Mouse (Mus musculus) layer of hippocampus, postnatal 14 days (tissue): ENCODE data around the gene Tnnc2. TPM values are rescaled to one million over a fixed set of nuclear protein-coding genes. Genes with fewer than 3 reads are reported as not detected.

Source experiments
- DNase-seq, 2 experiments: peaks; one replicate each; pipeline ENCODE4 v3.0.0; 2021 to 2022; ENCODE audit warnings: low spot score in 2 of 2, mixed read lengths in 1 of 2
- total RNA-seq, 2 experiments: library from RNA; stranded (reverse); gene quantifications; 2 replicates each; pipeline ENCODE4 v1.2.3; 2021

Tnnc2 gene
- total RNA-seq, 2 experiments from 2014 or later = not detected

- DNase-seq = no peak
These were observed 34.8 kb downstream of the Tnnc2 start for GRCm38 (mm10) chr2:164744987-164745386.

- no peak for DNase-seq
These were observed 39.9 kb downstream of the Tnnc2 start for GRCm38 (mm10) chr2:164739876-164740275.

DNA sequence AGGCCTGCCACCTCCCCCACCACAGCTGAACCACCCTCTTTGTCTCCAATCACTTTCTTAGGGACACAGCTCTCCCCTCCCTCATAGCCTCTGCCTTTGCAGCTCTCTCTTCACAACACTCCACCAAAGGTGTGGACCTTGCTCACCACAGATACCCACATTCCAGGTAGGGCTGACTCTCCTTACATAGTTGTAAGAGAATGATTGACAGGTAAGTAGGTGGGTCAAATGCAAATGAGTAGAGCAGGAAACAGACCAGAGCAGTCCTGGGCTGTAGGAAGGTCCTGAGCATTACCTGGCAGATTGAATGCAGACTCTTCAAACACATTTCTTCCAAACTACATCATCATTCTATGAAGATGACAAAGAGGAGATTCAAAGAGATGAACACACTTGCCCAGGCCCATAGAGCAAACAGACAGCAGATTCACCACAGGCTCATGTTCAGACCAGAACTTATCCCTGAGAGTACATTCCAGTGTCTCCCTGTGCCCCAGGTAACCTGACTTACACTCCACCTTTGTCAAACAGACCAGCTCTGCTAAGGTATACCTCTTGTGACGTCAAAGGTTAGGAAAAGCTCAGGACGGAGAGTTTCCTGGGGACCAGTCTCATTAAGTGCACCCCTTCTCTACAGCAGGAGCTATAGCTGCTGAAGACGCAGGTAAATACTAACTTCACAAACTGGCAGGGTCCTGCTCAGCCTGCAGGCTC lies 42.2 kb downstream of the Tnnc2 start:
- no peak for DNase-seq

DNA sequence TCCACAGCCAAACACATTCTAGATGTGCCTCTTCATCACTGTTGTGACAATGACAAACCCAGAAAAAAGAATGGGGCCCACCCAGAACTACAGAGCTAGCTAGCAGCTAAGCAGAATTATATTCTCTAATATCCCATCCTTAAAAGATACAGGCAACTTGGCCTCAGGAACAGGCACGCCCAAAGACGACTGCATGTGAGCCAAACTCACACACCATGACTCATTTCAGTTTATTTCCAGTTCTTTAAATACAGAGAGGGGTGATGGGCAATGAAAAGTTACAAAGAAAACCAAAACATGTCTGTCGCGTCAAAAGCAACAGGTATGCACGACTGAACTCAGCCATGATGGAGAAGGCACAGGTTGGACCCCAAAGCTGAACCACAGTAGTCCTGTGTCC lies 44.3 kb downstream of the Tnnc2 start:
- no peak for DNase-seq

- no peak for DNase-seq
These were observed 44.9 kb downstream of the Tnnc2 start for GRCm38 (mm10) chr2:164734839-164735238.

- DNase-seq = no peak
These were observed 46.5 kb downstream of the Tnnc2 start for GRCm38 (mm10) chr2:164733259-164733658.

DNA sequence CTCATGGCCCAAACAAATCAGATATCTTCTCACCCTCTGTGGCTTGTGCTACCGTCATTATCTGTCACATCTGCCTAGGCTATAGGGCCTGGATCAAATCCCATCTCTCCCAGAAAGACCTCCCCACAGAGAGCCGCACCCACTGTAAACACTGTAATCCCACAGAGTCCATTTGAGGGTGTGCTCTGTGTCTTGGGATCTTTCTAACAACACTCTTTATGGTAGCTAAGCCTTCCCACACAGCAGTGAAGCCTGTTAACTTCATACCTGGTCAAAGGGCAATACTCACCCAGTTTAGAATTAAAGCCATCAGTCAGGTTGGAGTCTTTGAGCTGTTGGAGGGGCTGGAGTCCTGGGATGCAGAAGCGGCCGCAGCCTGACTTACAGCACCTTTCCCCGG lies 48.0 kb downstream of the Tnnc2 start:
- no peak for DNase-seq

Other genes starting within 250 kb of the Tnnc2 start
- gene Wfdc2, start 217.6 kb downstream of the Tnnc2 start, total RNA-seq = 1 to 10 TPM in 1 of 2 experiments, not detected in 1; 5.6 TPM
- gene Spint3, start 206.5 kb downstream of the Tnnc2 start, total RNA-seq = not detected
- 1 to 10 TPM in 1 of 2 experiments, under 1 TPM in 1; 0.71 to 1.9 TPM for gene Wfdc6a, start 194.5 kb downstream of the Tnnc2 start, total RNA-seq
- not detected for gene Eppin, start 186.4 kb downstream of the Tnnc2 start, total RNA-seq
- gene Wfdc6b, start 166.4 kb downstream of the Tnnc2 start, total RNA-seq = not detected
- not detected for gene Wfdc8, start 166.3 kb downstream of the Tnnc2 start, total RNA-seq
- gene Wfdc16, start 141.2 kb downstream of the Tnnc2 start, total RNA-seq = not detected
- gene Wfdc10, start 123.9 kb downstream of the Tnnc2 start, total RNA-seq = not detected
- not detected for gene Wfdc9, start 123.4 kb downstream of the Tnnc2 start, total RNA-seq
- gene Wfdc11, start 105.9 kb downstream of the Tnnc2 start, total RNA-seq = not detected
- not detected for gene Wfdc13, start 94.9 kb downstream of the Tnnc2 start, total RNA-seq
- not detected for gene Spint4, start 81.5 kb downstream of the Tnnc2 start, total RNA-seq
- gene Spint5, start 64.7 kb downstream of the Tnnc2 start, total RNA-seq = not detected
- gene Wfdc3, start 34.0 kb downstream of the Tnnc2 start, total RNA-seq = 1 to 10 TPM; 1.5 TPM
- gene Dnttip1, start 34.0 kb downstream of the Tnnc2 start, total RNA-seq = 10 to 100 TPM; 34.1 to 37.2 TPM
- 1 to 10 TPM; 2.9 to 4.0 TPM for gene Ube2c, start 10.1 kb downstream of the Tnnc2 start, total RNA-seq
- gene Snx21, start 5.9 kb upstream of the Tnnc2 start, total RNA-seq = 10 to 100 TPM; 33.3 to 39.8 TPM
- gene Acot8, start 24.9 kb upstream of the Tnnc2 start, total RNA-seq = 10 to 100 TPM; 26.4 to 28.1 TPM
- gene Zswim3, start 25.1 kb upstream of the Tnnc2 start, total RNA-seq = 1 to 10 TPM; 6.0 to 8.3 TPM
- gene Zswim1, start 42.7 kb upstream of the Tnnc2 start, total RNA-seq = 10 to 100 TPM; 18.1 to 18.2 TPM
- gene Spata25, start 48.6 kb upstream of the Tnnc2 start, total RNA-seq = under 1 TPM in 1 of 2 experiments, not detected in 1; 0.67 TPM
- gene Ctsa, start 52.9 kb upstream of the Tnnc2 start, total RNA-seq = 10 to 100 TPM; 87.7 to 89.6 TPM
- gene Neurl2, start 53.5 kb upstream of the Tnnc2 start, total RNA-seq = 1 to 10 TPM; 3.9 to 4.1 TPM
- gene Pltp, start 77.7 kb upstream of the Tnnc2 start, total RNA-seq = 100 to 1,000 TPM in 1 of 2 experiments, 10 to 100 TPM in 1; 72.5 to 107 TPM
- gene Pcif1, start 99.3 kb upstream of the Tnnc2 start, total RNA-seq = 10 to 100 TPM; 43.5 to 48.8 TPM
- 10 to 100 TPM; 25.0 to 26.4 TPM for gene Zfp335, start 131.8 kb upstream of the Tnnc2 start, total RNA-seq
- 1 to 10 TPM; 1.8 to 2.1 TPM for gene Mmp9, start 160.8 kb upstream of the Tnnc2 start, total RNA-seq
- 100 to 1,000 TPM; 288 to 332 TPM for gene Slc12a5, start 180.8 kb upstream of the Tnnc2 start, total RNA-seq